Mouse (Mus musculus) neutrophil, adult 5-6 weeks (primary cell): ENCODE data around the gene Nxf2. TPM values are rescaled to one million over a fixed set of nuclear protein-coding genes. Genes with fewer than 3 reads are reported as not detected.
"Not testable (repeated sequence)": the region's sequence is repeated elsewhere in the genome, so short reads cannot be mapped to it uniquely, and the experiment has no call there.

ENCODE experiments used
- ATAC-seq: fragments of 151-379, 151-347 bp; 2 replicates; pipeline ENCODE4 v1.8.0; 2017; ENCODE audit warnings: mild to moderate bottlenecking, moderate TSS enrichment; ENCODE audit not compliant: insufficient number of reproducible peaks, poor library complexity, low FRiP score, severe bottlenecking; ENCODE audit errors: extremely low read depth
- total RNA-seq: library from RNA; stranded (forward); fragments of 200-1000 nt; gene quantifications from 2 replicates; pipeline ENCODE4 v1.2.3, GENCODE M21; 2017

The Nxf2 gene
- not detected in 2 replicates for total RNA-seq

GRCm38 (mm10) chrX:134964546-134964945, at the start of gene Nxf2:
Gene Nxf2, minus strand, starts transcription at chrX:134964754.
- no peak for ATAC-seq

GRCm38 (mm10) chrX:135011381-135011780, 46.8 kb upstream of the Nxf2 start:
- no peak for ATAC-seq

GRCm38 (mm10) chrX:135009471-135009815, 44.9 kb upstream of the Nxf2 start:
- no peak for ATAC-seq

GRCm38 (mm10) chrX:135008720-135009470, 44.3 kb upstream of the Nxf2 start, which contains the start of gene Zmat1:
Gene Zmat1, minus strand, starts transcription at chrX:135009209.
- ATAC-seq: peak; percentile 100

GRCm38 (mm10) chrX:135008021-135008420, 43.5 kb upstream of the Nxf2 start:
- ATAC-seq: no peak

GRCm38 (mm10) chrX:134963305-134964094, 1.1 kb downstream of the Nxf2 start:
- ATAC-seq: peak; percentile 90

GRCm38 (mm10) chrX:134930361-134930760, 34.2 kb downstream of the Nxf2 start:
- no peak for ATAC-seq

- ATAC-seq: no peak
Observed at GRCm38 (mm10) chrX:134929927-134930326, 34.6 kb downstream of the Nxf2 start.

- 0 out of 2 replicates have a peak, but pooled peaks have one; percentile 36 for ATAC-seq
Observed at GRCm38 (mm10) chrX:134925058-134925457, 39.5 kb downstream of the Nxf2 start.

GRCm38 (mm10) chrX:134923675-134924424, 40.7 kb downstream of the Nxf2 start:
- ATAC-seq: no peak

GRCm38 (mm10) chrX:134919220-134919619, 45.3 kb downstream of the Nxf2 start:
- no peak for ATAC-seq

GRCm38 (mm10) chrX:134915745-134916144, 48.8 kb downstream of the Nxf2 start:
- ATAC-seq: no peak

- ATAC-seq: not testable (repeated sequence)
Observed at GRCm38 (mm10) chrX:134915315-134915714, 49.2 kb downstream of the Nxf2 start.

GRCm38 (mm10) chrX:134914851-134915250, 49.7 kb downstream of the Nxf2 start:
- no peak for ATAC-seq

- no peak for ATAC-seq
Observed at GRCm38 (mm10) chrX:134913234-134913936, 51.2 kb downstream of the Nxf2 start.

GRCm38 (mm10) chrX:134912805-134913204, 51.7 kb downstream of the Nxf2 start:
- ATAC-seq: no peak

GRCm38 (mm10) chrX:134910345-134910744, 54.2 kb downstream of the Nxf2 start:
- ATAC-seq: no peak
